Mouse (Mus musculus): ENCODE data around the gene Tmem132a.

Gene Tmem132a

DNA sequence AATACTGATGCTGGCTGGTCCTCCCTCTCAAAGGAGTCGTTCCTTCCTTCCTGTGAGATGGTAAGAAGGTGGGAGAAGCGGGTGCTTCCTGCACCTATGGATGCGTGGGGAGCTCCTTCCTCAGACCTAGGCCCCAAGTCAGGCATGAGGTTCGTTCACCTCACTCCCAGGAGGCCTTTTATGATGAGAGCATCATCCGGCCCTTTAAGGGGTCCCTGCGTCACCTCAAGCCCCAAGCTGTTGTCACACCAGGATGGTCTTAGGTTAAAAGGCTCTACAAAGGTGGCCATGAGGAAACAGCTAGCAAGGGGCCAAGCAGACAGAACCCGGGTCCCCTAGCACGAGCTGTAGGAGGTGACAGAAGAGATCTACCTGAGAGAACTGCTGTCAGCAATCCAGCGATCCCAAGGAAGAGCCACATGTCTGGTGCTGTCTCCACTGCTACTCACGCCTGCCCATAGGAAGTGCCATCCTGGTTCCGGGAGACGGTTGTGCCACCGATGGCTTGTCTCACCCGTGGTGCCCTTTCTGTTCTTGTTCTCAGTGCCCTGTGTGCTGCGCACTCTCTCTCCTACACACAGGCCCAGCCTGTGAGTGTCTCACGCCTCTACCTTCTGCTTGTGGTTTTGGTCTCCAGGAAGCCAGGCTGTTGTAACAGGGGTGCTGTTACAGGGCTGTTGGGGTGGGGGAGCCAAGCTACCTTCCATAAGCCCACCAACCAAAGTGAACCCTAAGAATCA is 40.1 kb downstream of the Tmem132a start, which contains the start of gene Cd6:
Cd6 (minus strand) TSS at position 623 of the 740 bp plus-strand sequence.
- no peak for DNase-seq

DNA sequence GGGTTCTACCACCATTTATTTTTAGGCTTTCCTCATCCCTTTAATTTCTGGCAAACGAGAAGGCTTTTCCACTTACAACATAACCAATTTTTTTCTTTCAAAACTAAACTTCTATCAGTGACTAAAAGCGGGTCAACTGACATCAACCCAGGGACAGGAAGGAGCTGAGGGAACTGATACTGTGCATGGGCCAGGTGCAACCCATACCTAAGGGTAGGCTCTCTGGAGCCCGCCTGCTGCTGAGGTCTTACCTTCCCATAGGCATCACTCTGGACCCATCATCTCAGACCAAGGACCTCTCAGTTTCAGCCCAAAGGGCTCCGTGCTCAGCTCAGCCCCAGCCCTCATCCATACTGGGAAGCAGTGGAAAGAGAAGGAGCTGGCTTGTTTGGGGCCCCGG is 41.4 kb downstream of the Tmem132a start:
- DNase-seq, result no peak

DNA sequence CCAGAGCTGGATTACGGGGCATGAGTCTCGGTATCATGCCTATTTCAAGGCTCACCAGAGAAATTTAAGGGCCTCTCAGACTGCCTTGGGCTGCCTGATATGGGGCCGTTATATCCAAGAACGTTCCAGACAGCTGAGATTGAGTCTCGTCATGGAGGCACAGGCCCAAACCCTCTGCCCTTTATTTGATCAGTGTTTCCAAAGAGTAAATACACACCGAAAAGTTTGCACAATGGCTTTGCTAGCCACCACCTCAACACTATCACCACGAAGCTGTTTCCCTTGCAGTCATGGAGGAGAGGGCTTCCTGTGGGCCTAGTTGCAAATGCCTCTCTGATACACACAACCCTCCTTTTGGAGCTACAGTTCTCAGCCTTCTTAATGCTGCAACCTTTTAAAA is 45.7 kb downstream of the Tmem132a start:
- DNase-seq, result no peak

DNA sequence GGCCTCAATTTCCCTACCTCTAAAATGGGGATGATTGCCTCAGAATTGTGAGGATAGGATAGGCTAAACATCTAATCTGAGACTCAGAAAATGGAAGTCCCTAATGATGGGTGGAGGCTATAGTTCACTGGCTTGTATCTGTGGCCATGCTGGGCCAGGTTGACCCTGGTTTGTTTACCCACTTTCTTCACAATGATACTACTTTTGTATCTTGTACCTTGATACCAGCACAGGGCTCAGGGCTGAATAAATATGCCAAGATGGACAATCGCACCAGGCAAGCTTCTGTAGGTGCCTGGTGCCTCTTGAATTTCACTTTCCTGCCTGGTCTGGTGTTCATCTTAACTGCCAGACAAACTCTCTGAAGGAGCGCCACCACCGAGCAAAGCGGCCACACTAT is 47.2 kb downstream of the Tmem132a start:
- no peak for DNase-seq

DNA sequence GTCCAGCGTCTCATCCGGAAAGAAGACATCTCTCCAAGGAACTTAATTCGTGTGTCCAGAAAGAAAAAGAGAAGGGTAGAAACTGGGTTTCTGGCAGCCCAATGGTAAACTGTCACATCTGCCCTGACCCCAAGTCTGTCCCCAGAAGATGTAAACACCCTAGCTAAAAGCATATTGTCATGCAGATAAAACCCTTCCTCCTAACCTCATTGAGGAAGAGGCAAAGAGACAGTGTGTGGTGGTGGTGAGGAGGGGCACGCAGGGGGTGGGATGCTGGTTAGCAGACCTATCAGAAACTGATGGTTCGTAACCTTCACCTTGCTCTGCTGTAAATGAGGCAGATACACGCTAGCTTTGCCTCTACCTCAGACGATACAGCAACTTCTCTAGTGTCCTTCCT is 48.4 kb downstream of the Tmem132a start:
- no peak for DNase-seq

DNA sequence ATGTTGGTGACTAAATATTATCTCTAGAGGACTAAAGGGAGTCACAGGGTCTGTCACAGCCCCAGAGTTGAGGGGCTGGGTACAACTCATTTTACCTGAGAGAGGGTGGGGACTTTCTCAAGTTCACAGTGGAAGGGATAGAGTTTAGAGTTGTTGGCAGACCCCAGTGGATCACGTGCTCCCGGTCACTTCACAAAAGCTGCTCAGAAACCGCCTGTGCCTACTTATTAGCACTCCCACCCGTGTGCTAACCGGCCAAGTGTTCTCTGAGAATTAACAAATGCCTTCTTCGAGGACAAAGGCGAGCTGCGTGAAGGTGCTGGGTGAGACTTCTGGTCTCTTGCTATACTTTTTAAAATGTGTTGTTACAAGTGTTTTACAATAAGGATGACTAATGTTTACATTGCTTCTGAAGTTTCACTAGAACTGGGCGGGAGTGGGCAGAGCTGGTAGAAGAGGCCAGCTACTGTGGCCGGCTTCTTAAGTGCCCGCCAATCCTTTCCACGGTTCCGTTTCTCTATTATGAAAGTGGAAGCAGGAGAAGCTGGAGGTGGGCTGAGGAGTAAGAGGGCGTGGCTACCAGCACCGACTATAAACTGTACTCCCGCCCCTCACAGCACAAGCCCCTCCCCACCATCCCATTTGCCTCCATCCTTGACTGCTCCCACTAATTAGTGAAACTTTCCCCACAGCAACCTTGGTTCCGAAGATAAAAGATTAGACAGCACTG is 51.4 kb downstream of the Tmem132a start:
- DNase-seq, result peak; percentile 59 to 68

DNA sequence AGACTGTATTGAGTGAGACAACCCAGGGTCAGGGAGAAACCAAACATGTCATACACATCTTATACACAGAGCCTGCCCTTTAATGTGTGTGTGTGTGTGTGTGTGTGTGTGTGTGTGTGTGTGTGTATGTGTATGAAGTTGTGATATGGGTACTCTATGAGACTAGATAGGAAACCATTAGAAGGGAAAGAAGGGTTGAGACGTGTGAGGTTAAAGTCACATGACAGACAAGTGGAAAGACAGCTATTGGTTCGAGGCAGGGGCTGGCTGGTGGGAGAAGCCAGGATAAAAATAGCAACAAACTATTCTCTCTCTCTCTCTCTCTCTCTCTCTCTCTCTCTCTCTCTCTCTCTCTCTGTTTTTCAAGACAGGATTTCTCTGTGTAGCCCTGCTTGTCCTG is 53.3 kb downstream of the Tmem132a start:
- no peak for DNase-seq

DNA sequence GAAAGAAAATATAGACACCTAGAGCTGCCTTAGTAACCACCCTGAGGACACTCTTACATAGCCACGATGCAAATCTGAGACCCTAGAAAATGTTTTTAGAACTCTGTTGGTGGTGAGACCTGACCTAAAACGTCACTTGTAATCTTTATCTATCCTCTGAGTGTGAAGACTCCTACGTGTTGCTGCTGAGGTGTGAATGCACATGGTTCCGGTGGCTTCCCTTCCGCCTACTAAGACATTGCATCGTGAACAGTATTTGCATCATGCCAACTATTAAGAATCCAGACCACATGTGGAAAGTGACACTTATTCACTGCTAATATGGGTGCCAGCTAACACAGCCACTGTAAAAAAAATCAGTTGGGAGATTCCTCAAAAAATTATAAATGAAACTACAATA is 53.9 kb downstream of the Tmem132a start:
- no peak for DNase-seq

DNA sequence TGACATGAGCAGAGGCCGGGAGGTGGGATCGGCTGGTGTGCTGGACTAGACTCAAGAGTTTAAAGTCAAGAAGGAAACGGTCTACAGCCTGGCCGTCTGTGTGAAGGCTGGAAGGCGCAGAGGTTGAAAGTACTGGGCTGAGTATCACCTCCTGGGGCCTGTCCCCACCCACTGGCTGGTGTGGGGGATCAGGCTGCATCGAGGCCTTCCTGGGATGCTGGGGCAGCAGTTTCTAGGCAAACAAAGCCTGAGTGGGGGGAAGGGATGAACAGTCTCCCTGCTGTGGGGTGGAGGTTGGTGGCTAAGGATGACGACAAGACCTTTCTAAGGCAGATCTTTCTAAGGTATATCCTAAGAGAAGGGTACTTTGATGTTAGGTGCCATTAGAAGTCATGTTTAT is 55.8 kb downstream of the Tmem132a start:
- no peak for DNase-seq

DNA sequence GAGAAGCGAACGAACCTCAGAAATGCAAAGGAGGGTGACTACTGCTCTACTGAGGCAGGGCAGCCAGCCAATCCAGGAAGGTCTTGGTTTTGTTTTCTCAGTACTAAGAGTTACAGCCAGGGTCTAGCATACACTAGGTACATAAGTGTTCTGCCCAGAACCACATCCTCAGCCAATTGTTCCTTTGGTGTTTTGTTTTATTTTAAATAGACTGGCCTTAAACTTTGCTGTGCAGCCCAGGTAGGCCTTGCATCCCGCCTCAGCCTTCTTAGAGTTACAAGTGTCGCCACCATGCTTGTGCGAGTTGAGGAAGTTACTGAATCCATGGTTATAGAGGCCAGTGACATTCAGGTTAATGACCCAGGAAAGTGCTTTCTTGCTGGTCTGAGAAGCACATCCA is 56.7 kb downstream of the Tmem132a start:
- DNase-seq, result no peak

DNA sequence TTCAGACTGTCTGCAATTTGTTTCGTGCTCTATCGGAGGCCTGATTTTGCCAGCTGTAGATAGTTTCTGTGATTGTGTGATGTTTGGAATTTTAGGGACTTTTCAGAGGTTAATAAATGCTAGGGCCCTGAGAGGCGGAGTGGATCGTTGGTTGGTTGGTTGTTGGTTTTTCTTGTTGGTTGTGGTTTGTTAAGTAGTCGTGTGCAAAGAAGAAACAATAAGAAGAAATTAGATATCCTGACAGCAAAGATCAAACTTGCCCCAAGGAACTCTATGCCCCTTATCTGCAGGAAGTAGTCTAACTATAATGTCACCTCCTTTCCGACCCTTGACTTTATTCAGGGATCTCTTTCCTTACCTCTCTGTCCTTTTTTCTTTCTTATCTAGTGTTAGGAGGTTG is 58.3 kb downstream of the Tmem132a start:
- DNase-seq, result no peak

DNA sequence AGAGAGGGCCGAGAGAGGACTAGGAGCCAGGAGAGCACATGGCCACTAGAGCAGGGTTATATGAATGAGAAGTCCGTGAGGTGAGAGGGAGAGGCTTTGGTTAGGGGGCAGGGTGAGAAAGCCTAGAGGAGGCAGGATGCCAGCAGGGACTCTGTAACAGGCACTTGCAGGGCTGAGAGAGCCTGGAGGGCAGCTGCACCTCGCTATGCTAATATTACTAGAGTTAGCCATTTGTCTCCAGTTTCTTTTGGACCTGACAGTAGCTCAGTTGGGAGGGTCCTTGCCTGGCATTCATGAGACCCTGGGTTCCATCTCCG is 59.6 kb downstream of the Tmem132a start:
- peak; percentile 33 to 57 for DNase-seq

DNA sequence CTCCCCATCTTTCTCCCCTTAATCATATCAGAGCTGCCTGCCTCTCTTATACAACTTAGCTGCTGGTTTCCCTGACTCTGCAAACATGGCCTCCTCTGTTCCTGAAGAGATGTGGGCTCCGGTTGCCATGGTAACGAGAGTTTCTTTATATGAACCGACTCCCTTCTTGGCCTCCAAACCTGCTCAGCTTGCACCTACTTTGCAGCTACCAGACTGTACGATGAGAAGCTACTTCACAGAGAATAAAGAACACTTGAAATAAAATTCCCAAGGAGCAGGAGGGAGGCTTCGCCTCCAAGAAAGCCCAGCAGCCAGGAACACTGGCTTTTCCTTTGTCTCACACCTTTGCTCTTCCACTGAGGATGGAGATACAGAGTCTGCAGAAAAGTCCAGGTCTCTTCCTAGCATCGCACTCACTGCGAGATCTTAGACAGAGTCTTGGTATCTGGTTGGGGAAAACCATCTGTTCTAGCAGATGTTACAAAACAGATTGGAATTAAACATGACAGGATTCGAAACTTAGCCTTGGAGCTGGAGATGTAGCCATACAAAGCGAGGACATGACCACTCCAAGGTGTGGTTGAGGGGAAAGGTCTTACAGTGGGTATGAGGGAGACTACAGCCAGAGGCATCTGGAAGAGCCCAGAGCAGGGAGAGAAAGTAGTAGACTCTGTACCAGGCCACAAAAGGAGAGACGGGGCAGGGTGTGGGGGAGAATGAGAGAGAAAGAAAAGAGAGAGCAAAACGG is 60.1 kb downstream of the Tmem132a start:
- DNase-seq, result no peak

DNA sequence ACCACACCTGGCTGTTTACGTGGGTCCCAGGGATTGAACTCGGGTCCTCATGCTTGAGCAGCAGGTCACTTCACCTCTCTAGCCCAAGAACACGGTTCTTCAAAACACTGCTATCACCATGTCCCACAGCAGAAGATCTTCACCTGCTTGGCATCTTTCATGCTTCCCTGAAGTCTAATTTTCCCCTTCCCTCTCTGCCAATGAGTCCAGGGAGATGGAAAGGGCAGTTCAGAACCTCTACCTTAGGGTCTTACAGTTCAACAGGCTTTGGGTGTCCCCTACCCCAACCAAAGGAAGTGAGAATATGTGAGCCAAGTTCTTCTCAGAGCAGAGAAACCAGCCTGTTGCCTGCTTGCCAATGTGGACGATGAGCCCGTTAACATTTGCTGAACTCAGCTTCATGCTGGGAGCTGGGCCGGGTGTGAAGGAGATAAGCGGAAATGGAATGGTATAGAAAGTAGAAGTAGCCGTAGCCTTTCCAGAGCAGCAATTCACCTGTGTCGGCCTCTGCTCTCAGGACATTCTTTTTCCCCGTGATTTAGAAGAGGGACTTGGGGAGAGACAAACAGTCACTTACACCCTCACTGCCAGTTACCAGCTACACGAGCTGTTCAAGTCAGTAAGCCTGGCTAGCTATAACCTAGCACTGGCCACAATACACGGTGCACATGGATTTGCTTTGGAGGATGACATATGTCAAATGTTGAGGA is 61.1 kb downstream of the Tmem132a start:
- no peak for DNase-seq

Data from lung, postnatal 4 days (tissue).